Mouse (Mus musculus) lung, adult 2 months (tissue): ENCODE results near the gene Adssl1. TPM values are rescaled to one million over a fixed set of nuclear protein-coding genes. Genes with fewer than 3 reads are reported as not detected.

Experiments used
- DNase-seq: peaks from one replicate; pipeline ENCODE4 v3.0.0; 2022
- H3K4me1 ChIP-seq: fragments of 200-500 bp; 2 replicates; pipeline ENCODE4 v1.6.1; 2011; ENCODE audit warnings: low read length; ENCODE audit not compliant: control insufficient read depth, insufficient read depth
- H3K4me3 ChIP-seq: fragments of 200-500 bp; replicated peaks from 2 replicates; pipeline ENCODE3; 2011; ENCODE audit warnings: low read depth, mild to moderate bottlenecking, control low read depth, low read length; ENCODE audit errors: extremely low read depth
- CTCF ChIP-seq: fragments of 200-500 bp; IDR thresholded peaks from 2 replicates; pipeline ENCODE4 v1.5.1; 2011; ENCODE audit warnings: mild to moderate bottlenecking, low read length, control low read depth; ENCODE audit not compliant: insufficient read depth
- POLR2A ChIP-seq: fragments of 200-500 bp; IDR thresholded peaks from 2 replicates; pipeline ENCODE4 v1.6.1; 2011; ENCODE audit warnings: low read depth, mild to moderate bottlenecking, control low read depth, low read length, borderline replicate concordance; ENCODE audit errors: extremely low read depth
- WGBS: fragments of 180-500 bp; shearing (Covaris S2); methylation state at CpG from one replicate; pipeline ENCODE4 v1.1.7; 2018; 5-methylcytosine and 5-hydroxymethylcytosine counted together
- polyA plus RNA-seq: library from polyadenylated mRNA; depleted of rRNA; stranded (reverse); fragments of >200 nt; gene quantifications from 2 replicates; pipeline ENCODE4 v1.2.3, GENCODE M21; 2012

Gene Adssl1
- polyA plus RNA-seq, 1 experiment, result 39.0 TPM

- Histone ChIP-seq H3K4me3 (no peak overlapping the region), H3K4me1 (peaks cover 51% of the 10 kb centered on the region)
- WGBS, result 25% methylated on average over 10 of the region's 10 CpGs
- no peak for DNase-seq
- TF ChIP-seq POLR2A (no peak), CTCF (no peak)
Measured at GRCm38 (mm10) chr12:112667619-112668297, 47.9 kb downstream of the Adssl1 start.

- H3K4me3 ChIP-seq, result no peak overlapping the region
- no peak for TF ChIP-seq CTCF
- no peak for TF ChIP-seq POLR2A
- 23% methylated on average over 9 of the region's 9 CpGs for WGBS
- H3K4me1 ChIP-seq, result peaks cover 47% of the 10 kb centered on the region
- no peak for DNase-seq
Measured at GRCm38 (mm10) chr12:112670718-112671393, 51.0 kb downstream of the Adssl1 start.

GRCm38 (mm10) chr12:112671891-112672290 is 52.0 kb downstream of the Adssl1 start:
- DNase-seq, result no peak
- peaks cover 43% of the 10 kb centered on the region for H3K4me1 ChIP-seq
- H3K4me3 ChIP-seq, result no peak overlapping the region
- TF ChIP-seq POLR2A (no peak), CTCF (peak; percentile 20; the same call in 1 of the 2 replicates)
- WGBS, result 74% methylated on average over 7 of the region's 7 CpGs

- DNase-seq, result no peak
- H3K4me1 ChIP-seq, result peaks cover 39% of the 10 kb centered on the region
- WGBS, result 2% methylated on average over 21 of the region's 21 CpGs
- peak overlapping the region; percentile 75 for H3K4me3 ChIP-seq
- no peak for TF ChIP-seq CTCF
- TF ChIP-seq POLR2A, result no peak
Measured at GRCm38 (mm10) chr12:112672744-112673575, 53.1 kb downstream of the Adssl1 start.

- Histone ChIP-seq H3K4me1 (peaks cover 37% of the 10 kb centered on the region), H3K4me3 (peak overlapping the region; percentile 75)
- TF ChIP-seq POLR2A, result no peak
- 3% methylated on average over 68 of the region's 68 CpGs for WGBS
- DNase-seq, result no peak
Measured at GRCm38 (mm10) chr12:112673576-112674091, 53.8 kb downstream of the Adssl1 start.

- DNase-seq, result peak; percentile 77
- WGBS, result 4% methylated on average over 69 of the region's 70 CpGs
- peaks cover 33% of the 10 kb centered on the region for H3K4me1 ChIP-seq
Measured at GRCm38 (mm10) chr12:112674132-112675011, 54.5 kb downstream of the Adssl1 start, which contains the start of gene Akt1. Gene Akt1, minus strand, starts transcription at chr12:112674884.

GRCm38 (mm10) chr12:112675245-112676035 is 55.6 kb downstream of the Adssl1 start:
- WGBS, result 21% methylated on average over 18 of the region's 18 CpGs
- DNase-seq, result peak; percentile 84

More at GRCm38 (mm10) chr12:112674132-112675011, 54.5 kb downstream of the Adssl1 start, which contains the start of gene Akt1:
- TF ChIP-seq CTCF, result no peak
- TF ChIP-seq POLR2A, result peak; percentile 45; the same call in 1 of the 2 replicates
- H3K4me3 ChIP-seq, result peak within 1 kb of the TSS; percentile 75

GRCm38 (mm10) chr12:112677076-112677475 is 57.2 kb downstream of the Adssl1 start:
- no peak for DNase-seq

More at GRCm38 (mm10) chr12:112675245-112676035, 55.6 kb downstream of the Adssl1 start:
- Histone ChIP-seq H3K4me1 (peaks cover 35% of the 10 kb centered on the region), H3K4me3 (peak overlapping the region; percentile 6)
- TF ChIP-seq POLR2A, result no peak
- TF ChIP-seq CTCF, result peak; percentile 78

More at GRCm38 (mm10) chr12:112677076-112677475, 57.2 kb downstream of the Adssl1 start:
- H3K4me1 ChIP-seq, result peaks cover 29% of the 10 kb centered on the region
- H3K4me3 ChIP-seq, result no peak overlapping the region
- no peak for TF ChIP-seq POLR2A
- TF ChIP-seq CTCF, result no peak
- WGBS, result 52% methylated on average over 5 of the region's 5 CpGs
